In the genomic region with DNA sequence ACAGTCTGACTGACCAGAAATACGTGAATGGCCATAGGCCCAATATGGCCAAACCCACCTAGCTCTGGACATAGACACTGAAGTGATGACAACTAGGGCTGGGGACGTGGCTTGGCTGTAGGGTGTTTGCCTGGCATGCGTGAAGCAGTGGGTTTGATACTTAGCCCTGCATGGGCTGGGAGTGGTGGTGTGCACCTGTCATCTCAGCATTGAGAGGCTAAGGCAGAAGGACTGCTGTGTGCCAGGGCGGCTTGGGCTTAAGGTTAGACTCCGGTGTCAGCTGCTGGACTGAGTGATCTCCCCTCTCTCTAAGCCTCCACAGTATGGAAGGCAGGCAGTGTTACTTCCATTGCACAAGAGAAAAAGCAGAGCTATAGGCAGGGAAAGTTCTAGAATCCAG, we compare ENCODE assay signal across 32 mouse cellular contexts. TPM values are rescaled to one million over a fixed set of nuclear protein-coding genes. Genes with fewer than 3 reads are reported as not detected.
"Had no signal": no experiment of that assay in that cellular context is flagged by ENCODE, and none has a peak within 500 bp of the region (broad histone marks: within the 10 kb centered on the region; RNA-seq: fewer than 3 reads in every experiment).

No protein-coding gene starts in this region.

- H3K4me2 ChIP-seq: heart, embryonic 11.5 days; heart, embryonic 12.5 days; heart, embryonic 13.5 days; heart, embryonic 15.5 days; hindbrain, embryonic 12.5 days; hindbrain, embryonic 13.5 days; hindbrain, embryonic 14.5 days; hindbrain, embryonic 15.5 days; intestine, embryonic 15.5 days; kidney, embryonic 15.5 days had no signal

- H3K4me3 ChIP-seq: heart, embryonic 12.5 days; heart, embryonic 13.5 days; heart, embryonic 15.5 days; hindbrain, embryonic 10.5 days; hindbrain, embryonic 12.5 days; hindbrain, embryonic 13.5 days; hindbrain, embryonic 15.5 days; intestine, embryonic 15.5 days; kidney, embryonic 15.5 days; layer of hippocampus, adult 2 months; left cerebral cortex, adult 2 months had no signal

- H3K36me3 ChIP-seq: heart, embryonic 12.5 days; heart, embryonic 13.5 days; heart, embryonic 15.5 days; hindbrain, embryonic 10.5 days; hindbrain, embryonic 12.5 days; hindbrain, embryonic 13.5 days; hindbrain, embryonic 15.5 days; intestine, embryonic 15.5 days; kidney, embryonic 15.5 days had no signal

- DNase-seq: heart, postnatal 10 days; heart, postnatal 14 days; heart, postnatal 36 days; heart, postnatal 4 days; kidney, adult 11 months; kidney, adult 18-20 months; kidney, adult 2 months; kidney, adult 8-10 months; kidney, adult 9 months; kidney, postnatal 10 days; kidney, postnatal 14 days; kidney, postnatal 25 days; kidney, postnatal 36 days; kidney, postnatal 4 days; layer of hippocampus, adult 9-11 months; layer of hippocampus, postnatal 36 days had no signal

RNA-seq across cellular contexts. Expression of a gene that starts 18.7 kb away (rescaled TPM):
- polyA plus RNA-seq: heart, embryonic 11.5 days; heart, embryonic 14.5 days; heart, embryonic 16.5 days; heart, postnatal 0 days had no signal
